Mouse (Mus musculus) adipocyte (in vitro differentiated cells): ENCODE data around the gene Kif3a.
"Not testable (repeated sequence)": the region's sequence is repeated elsewhere in the genome, so short reads cannot be mapped to it uniquely, and the experiment has no call there.

Source experiments
- DNase-seq: peaks from one replicate; pipeline ENCODE4 v3.0.0-alpha.2; 2016; ENCODE audit warnings: low spot score

The Kif3a gene

GRCm38 (mm10) chr11:53543021-53543420 lies 24.2 kb upstream of the Kif3a start:
- peak; percentile 67 for DNase-seq

GRCm38 (mm10) chr11:53546271-53546670 lies 20.9 kb upstream of the Kif3a start:
- no peak for DNase-seq

GRCm38 (mm10) chr11:53547566-53547965 lies 19.6 kb upstream of the Kif3a start:
- no peak for DNase-seq

- no peak for DNase-seq
Observed at GRCm38 (mm10) chr11:53548036-53548605, 19.1 kb upstream of the Kif3a start.

- no peak for DNase-seq
Observed at GRCm38 (mm10) chr11:53550714-53551113, 16.5 kb upstream of the Kif3a start.

- no peak for DNase-seq
Observed at GRCm38 (mm10) chr11:53551754-53552153, 15.4 kb upstream of the Kif3a start.

GRCm38 (mm10) chr11:53556529-53556928 lies 10.7 kb upstream of the Kif3a start:
- not testable (repeated sequence) for DNase-seq

- DNase-seq: not testable (repeated sequence)
Observed at GRCm38 (mm10) chr11:53557992-53558391, 9.2 kb upstream of the Kif3a start.

- DNase-seq: not testable (repeated sequence)
Observed at GRCm38 (mm10) chr11:53559980-53560379, 7.2 kb upstream of the Kif3a start.

- DNase-seq: no peak
Observed at GRCm38 (mm10) chr11:53561986-53562385, 5.2 kb upstream of the Kif3a start.

GRCm38 (mm10) chr11:53566646-53567045 lies 533 bp upstream of the Kif3a start:
- no peak for DNase-seq

GRCm38 (mm10) chr11:53580562-53580961 lies 13.4 kb downstream of the Kif3a start:
- DNase-seq: no peak

GRCm38 (mm10) chr11:53583151-53583550 lies 16.0 kb downstream of the Kif3a start:
- no peak for DNase-seq

- peak; percentile 54 for DNase-seq
Observed at GRCm38 (mm10) chr11:53584849-53585248, 17.7 kb downstream of the Kif3a start.

GRCm38 (mm10) chr11:53585510-53585909 lies 18.3 kb downstream of the Kif3a start:
- DNase-seq: no peak

- no peak for DNase-seq
Observed at GRCm38 (mm10) chr11:53588279-53588678, 21.1 kb downstream of the Kif3a start.

GRCm38 (mm10) chr11:53590368-53590768 lies 23.2 kb downstream of the Kif3a start:
- peak; percentile 17 for DNase-seq

- no peak for DNase-seq
Observed at GRCm38 (mm10) chr11:53591116-53591515, 23.9 kb downstream of the Kif3a start.

- no peak for DNase-seq
Observed at GRCm38 (mm10) chr11:53604983-53605382, 37.8 kb downstream of the Kif3a start.

GRCm38 (mm10) chr11:53605609-53606008 lies 38.4 kb downstream of the Kif3a start:
- DNase-seq: no peak

- DNase-seq: no peak
Observed at GRCm38 (mm10) chr11:53609231-53609630, 42.1 kb downstream of the Kif3a start.

- no peak for DNase-seq
Observed at GRCm38 (mm10) chr11:53609672-53610071, 42.5 kb downstream of the Kif3a start.

GRCm38 (mm10) chr11:53615172-53615571 lies 48.0 kb downstream of the Kif3a start:
- DNase-seq: no peak

GRCm38 (mm10) chr11:53615575-53615974 lies 48.4 kb downstream of the Kif3a start:
- no peak for DNase-seq
